Mouse (Mus musculus): ENCODE measurements around the gene Ndrg3. TPM values are rescaled to one million over a fixed set of nuclear protein-coding genes. Genes with fewer than 3 reads are reported as not detected.
"Not testable (repeated sequence)": the region's sequence is repeated elsewhere in the genome, so short reads cannot be mapped to it uniquely, and the experiment has no call there.

The Ndrg3 gene
- total RNA-seq, 4 experiments from 2014 or later = 29.0 to 35.6 (median 31.3) TPM

DNA sequence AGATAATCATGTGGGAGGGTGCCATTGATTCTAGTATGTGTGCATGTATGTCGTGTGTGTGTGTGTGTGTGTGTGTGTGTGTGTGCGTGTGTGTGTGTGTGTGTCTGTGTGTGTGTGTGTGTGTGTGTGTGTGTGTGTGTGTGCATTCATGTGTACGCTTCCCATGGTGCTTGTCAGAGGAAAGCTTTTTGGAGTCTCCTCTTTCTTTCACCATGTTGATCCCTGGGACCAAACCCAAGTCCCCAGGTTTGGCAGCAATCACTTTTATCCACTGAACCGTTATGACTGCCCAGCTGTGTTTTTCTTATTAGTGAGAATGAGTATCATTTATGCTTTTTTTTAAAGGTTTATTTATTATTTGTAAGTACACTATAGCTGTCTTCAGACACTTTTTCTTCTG, 89.4 kb downstream of the Ndrg3 start:
- not testable (repeated sequence) for DNase-seq (ENCODE audit: low spot score in 2 of 2)

DNA sequence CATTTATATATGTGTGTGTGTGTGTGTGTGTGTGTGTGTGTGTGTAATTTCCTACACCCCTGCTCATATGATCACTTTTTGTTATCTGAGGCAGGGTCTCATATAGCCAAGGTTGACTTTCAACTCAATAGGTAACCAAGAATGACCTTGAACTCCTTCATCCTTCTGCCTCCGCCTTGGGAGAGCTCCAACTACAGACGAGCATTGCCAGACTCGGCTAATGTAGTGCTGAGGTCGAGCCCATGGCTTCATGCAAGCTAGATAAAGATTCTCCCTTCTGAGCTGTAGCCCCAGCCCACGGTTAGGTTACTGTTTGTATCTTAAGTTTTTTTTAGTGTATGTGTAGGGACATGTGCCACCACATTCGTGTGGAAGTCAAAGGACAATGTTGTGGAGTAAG, 90.0 kb downstream of the Ndrg3 start:
- no peak for DNase-seq (ENCODE audit: low spot score in 2 of 2)

DNA sequence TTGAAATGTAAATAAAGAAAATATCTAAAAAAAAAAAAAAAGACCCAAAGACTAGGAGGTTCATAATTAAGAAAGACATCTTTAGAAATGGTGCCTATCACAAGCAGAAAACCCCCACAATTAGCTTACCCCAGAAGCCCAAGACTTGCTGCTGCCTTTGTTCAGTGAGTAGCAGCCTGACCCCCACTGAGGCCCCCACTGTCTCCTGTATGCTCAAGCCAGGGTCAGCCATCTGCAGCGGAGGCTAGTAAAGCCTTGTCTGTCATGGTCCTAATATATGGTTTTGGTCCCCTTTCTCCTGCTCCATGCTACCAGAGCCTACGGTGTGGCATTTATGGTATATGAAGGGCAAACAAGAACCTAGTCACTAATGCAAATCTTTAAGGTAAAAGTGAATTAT, 90.5 kb downstream of the Ndrg3 start:
- no peak for DNase-seq (ENCODE audit: low spot score in 2 of 2)

DNA sequence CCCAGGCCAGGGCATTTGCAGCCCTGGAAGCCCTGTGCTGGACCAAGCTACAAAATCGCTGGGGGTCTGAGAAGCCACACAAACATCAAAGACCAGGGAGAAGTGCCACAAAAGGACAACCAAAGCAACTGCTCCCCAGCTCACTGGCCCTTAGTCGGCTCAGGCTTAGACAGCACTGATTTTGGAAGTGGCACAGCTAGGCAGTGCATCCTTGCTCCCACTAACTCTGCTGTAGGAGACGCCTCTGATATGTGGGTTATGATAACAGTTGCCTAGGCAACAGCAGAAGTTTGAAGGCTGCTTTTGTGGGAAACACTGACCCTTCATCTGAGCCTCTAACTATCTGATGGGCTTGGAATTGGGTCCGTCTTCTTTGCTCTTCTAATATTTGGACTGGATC, 92.7 kb downstream of the Ndrg3 start:
- no peak for DNase-seq (ENCODE audit: low spot score in 2 of 2)

DNA sequence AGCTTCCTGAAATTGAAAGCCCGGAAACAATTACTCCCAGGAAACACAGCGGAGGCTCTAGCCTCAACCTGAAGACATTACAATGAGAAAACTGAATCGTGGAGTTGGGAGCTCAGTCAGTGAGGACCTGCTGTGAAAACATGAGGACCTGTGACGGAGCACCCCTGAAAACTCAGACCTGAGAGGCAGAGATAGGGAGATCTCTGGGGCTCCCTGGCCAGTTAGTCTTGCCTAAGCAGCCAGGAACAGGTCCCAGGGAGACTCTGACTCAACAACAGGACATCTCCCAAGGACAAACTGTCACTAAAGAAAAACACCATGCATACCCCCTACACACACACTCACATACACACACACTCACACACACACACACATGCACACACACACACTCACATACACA, 93.5 kb downstream of the Ndrg3 start:
- no peak for DNase-seq (ENCODE audit: low spot score in 2 of 2)

DNA sequence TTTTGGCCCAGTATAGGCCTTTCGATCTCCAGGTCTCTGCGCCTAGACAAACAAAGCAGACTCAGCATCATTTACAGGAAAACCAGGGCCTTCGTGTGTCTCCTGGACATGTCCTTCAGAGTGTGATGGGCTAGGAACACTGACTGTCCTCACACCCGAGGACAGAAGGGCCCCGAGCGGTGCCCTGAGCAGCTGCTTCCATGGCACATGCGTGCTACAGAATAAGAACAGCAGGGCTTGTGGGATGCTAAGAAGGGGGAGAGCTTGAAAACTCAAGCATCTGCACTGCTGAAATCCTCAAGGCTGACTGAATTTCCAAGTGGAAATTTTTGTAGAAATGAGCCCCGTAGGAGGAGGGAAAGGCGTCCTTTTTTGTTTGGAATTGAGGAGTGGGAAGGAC, 94.8 kb downstream of the Ndrg3 start:
- no peak for DNase-seq (ENCODE audit: low spot score in 2 of 2)

DNA sequence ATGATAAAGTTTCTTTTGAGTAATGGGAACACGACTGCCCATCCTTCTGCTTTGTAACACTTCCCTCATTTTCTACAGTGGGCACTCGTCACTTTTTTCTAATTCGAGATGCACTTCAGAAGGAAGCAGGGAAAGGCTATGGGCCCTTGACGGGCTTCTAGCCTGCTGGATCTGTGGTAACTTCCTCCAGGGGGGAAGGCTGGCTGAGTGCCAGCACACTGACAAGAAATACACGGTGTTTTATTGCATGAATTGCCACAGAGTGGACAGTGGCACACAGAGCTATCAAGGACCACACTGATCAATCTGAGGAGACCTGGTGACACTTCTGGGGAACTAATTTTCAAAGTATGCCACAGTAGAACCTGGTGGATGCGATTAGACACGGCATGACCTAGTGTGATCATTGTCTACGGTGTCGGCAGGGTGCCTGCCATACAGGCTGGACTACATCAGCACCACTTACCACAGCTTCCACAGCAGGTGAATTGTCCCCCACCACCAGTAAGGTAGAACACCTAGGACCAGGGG, 95.4 kb downstream of the Ndrg3 start:
- DNase-seq (ENCODE audit: low spot score in 2 of 2) = no peak

DNA sequence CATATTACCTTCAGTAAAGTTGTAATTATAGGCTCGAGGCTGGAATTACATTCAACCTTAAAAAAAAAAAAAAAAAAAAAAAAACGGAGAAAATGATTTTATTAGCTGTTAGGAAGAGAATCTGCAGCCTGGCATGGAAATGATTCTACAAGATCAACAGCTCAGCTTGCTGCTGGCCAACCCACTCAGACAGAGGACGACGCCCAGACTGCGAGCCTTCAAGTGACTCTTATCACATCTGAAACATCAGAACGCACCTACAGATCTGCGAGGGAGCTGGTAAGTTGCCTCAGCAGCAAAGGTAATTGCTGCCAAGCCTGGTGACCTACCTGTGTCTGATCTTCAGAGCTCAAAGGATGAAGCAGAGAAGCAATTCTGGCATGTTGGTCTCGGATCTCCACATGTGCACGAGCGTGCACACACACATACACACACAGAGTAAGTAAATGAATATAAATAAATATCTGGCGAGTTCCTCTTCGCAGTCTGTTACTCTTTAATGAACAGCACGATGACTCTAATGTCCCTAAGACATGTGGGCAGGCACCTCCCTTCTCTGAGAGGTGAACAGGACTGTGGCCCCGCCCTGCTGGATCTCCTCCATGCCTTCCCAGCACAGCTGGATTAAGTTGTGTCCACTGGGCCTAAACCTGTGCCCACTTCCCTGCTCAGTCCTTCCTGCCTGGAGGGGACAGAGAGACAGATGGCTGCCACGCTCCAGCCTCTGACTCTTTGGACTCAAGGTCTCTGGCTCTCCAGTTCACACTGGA, 97.2 kb downstream of the Ndrg3 start:
- no peak for DNase-seq (ENCODE audit: low spot score in 2 of 2)

DNA sequence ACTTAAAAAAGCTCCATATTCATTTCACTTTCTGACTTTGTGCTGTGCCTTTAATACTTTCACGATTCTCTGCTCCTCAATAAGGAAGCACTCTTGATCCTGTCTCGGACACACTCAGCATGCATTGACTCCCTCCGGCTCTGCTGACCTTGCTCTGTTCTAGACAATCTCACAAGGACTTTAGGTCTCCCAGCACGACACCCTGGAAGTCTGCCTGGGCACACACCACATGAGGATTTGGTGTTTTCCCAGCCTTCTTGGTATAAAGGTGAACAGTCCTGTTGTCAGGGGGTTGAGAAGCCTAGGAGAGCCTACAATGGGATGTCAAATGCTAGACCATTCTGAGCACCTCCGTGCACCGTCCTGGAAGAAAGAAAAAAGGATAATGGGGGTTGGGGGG, 99.0 kb downstream of the Ndrg3 start:
- DNase-seq (ENCODE audit: low spot score in 2 of 2) = no peak

DNA sequence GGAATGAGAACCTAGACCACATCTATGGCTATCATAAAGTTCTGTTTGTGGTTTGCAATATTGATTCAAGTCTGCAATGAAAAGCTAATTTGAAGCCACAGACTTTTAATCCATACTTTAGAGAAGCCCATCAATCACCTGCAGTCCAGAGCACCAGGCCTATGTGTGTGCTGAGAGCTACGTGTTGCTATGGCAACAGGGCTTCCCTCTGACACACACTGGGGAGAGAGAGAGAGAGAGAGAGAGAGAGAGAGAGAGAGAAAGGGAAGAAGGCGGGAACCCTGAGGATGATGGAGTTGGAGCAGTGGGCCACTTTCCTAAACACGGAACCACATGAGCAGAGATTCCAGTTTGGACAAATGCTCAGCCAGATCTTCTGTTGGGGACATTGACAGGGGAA, 99.6 kb downstream of the Ndrg3 start:
- no peak for DNase-seq (ENCODE audit: low spot score in 2 of 2)

DNA sequence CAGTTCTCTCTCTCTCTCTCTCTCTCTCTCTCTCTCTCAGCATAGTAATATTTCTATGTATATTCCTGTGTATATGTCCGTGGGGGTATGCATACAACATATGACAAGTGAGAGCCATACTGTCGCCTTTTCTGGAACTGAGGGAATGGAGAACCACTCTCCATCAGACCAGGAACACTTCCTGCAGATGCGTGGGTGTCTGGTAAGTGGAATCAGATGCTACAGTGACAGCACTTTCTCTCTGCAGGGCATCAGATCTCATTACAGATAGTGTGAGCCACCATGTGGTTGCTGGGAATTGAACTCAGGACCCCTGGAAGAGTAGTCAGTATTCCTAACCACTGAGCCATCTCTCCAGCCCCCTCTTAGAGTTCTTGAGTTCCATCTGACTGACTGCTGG, 103.4 kb downstream of the Ndrg3 start:
- DNase-seq (ENCODE audit: low spot score in 2 of 2) = no peak

DNA sequence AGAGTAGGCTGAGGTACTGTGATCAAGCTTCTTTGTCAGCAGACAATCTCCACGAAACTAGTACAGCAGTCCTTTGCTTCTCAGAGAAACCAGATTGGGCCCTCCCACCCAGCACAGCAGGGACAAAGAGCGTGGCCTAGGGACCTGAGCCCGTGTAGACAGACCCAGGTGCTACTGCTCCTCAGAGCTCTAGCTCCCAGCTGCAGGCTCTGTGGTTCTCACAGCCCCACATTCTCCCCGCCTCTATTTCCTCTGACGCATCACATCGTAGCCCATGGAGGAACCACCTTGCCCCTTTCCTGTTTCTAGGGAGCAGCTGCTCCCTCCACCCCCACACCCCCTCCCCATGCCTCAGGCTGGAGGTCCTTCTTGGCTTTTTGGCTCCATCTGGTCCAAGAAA, 104.8 kb downstream of the Ndrg3 start, which contains the start of gene Sla2:
Gene Sla2, minus strand, starts transcription at position 176 of the 400 bp plus-strand sequence.
- DNase-seq (ENCODE audit: low spot score in 2 of 2) = no peak

DNA sequence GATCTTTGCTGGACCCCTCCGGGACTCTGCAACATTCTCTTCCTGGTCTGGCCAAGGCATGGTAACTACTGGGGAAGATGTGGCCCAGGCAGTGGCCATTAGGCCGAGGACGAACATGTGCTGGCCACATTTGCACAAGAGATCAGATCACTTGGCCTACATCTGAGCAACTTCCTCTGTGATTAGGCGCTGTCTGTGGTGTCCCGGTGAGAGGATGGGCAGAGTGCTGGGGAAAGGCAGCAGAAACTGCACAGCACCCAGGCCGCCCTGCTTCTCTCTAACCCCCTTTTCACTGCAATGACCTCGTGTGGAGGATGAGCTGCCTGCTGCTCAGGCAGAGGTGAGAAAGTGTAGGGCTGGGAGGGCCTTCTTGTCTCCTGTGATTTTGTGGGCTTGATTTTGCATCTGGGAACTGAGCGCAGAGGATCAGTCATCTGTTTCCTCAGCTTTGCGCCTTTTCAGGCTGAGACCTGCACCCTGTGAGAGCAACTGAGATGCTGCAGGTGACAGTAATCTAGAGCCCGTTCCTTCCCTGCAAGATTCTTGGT, 105.7 kb downstream of the Ndrg3 start:
- no peak for DNase-seq (ENCODE audit: low spot score in 2 of 2)

DNA sequence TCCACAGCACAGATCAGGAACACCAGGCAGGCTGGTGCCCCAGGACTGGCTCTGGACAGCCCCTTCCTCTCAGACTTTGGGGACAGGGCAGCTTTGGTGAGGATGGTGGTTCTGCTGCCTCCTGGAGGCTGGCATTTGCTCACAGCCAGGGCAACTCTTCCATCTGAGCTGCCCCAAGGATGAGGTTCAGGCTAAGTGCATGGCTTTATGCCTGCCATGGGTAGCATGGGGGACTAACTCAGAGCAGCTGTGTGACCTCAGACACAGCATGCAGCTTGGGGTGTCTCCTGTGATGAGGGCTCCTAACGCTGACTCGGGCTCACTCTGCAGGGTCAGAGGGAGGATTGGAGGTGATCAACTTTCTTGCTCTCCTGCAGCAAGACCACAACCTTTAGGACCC, 106.2 kb downstream of the Ndrg3 start:
- DNase-seq (ENCODE audit: low spot score in 2 of 2) = not testable (repeated sequence)

DNA sequence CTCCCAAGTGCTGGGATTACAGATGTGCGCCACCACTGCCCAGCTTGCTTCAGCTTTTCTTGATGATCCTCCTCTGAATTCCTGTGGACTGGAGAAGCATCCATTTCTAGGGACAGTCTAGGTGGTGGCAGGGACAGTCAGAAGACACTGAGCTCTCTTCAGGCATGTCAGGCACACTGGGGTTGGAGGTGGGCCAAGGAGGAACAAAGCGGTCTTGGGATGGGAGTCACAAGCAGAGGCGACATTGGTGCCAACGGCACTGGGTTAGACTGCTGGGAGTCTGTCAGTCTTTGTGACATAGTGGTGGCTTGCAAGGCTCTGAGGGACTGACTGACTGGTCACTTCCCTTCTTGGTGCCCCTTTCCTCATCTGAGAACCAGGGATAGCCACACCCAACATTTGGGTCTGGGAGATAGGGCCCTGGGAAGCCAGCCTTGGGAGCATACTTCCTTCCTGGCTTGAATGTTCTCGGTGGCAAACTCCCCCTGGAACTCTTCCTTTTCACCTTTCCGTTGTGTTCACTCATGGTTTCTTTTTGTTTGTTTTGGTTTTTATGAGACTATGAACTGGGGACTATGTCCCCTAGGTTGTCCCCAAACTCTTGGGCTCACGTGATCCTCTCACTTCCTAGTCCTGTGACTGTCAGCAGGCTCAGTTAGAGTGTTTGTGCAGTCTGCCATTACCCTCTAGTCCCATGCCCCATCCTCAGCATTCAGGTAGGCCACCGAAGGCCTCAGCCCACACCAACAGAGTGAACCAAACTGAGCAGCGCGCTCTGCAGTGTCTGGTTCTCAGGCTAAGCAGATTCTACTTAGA, 107.3 kb downstream of the Ndrg3 start:
- no peak for DNase-seq (ENCODE audit: low spot score in 2 of 2)

DNA sequence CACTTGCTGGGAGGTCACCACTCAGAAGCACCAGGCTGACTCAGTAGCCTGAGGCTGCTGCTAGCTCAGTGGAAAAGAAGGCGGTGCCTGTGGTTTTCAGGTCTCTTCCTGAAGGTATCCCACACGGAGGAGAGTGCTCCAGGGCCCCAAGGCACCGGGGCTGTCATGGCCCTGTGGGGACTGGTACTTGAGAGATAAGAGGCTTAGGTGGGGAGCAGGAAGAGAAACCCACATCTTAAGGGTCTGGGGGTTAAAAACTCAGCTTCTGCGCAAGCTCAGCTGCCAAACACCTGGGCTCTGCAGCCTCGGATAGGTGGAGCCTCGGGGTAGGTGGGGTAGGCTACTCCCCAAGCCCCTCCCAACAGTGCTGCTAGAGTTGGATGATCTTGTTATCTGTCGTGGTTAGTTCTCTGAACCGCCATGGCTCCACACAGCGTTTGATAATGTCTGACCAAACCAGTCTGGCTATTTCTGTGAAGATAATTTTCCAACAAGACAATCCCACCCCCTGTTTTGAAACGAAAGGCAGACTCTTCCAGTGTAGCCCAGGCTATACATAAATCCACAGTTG, 109.3 kb downstream of the Ndrg3 start:
- DNase-seq (ENCODE audit: low spot score in 2 of 2) = no peak

DNA sequence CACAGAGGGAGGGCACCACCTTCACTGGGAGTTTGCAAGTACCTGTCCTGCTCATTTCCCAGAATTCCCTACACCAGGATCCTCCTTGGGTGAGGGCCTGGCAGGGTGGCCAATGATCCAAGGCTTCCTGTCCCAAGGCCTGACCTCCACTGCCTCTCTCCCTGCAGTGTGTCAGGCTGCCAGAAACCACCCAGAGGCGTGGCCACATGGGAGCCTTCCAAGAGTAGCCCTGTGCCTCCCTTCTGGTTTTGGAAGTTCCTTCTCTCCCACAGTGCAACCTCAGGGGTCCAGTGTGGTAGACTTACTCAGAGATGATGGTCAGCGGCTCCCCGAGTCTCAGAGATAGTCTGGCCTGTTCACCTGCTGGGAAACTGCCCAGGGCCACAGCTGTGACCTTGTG, 112.3 kb downstream of the Ndrg3 start:
- DNase-seq (ENCODE audit: low spot score in 2 of 2) = no peak

DNA sequence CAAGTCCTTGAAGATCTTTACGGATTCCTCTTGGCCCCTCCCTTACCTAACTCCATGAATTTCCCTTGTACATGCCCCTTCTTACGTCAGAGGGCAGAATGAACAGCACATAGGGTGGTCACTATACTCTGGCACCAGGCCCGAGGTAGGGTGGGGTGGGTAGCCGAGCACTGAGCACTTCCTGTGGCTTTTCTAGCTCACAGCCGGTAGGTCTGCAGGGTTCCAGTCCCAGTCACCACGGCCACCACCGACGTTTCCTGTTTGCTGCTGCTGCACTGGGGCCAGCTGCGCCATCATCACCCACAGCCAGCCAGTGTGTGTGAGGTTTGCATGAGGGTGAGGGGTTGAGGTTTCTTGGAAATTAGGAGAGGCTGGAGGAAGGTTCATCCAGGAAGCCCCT, 114.1 kb downstream of the Ndrg3 start:
- DNase-seq (ENCODE audit: low spot score in 2 of 2) = no peak
